Mouse (Mus musculus) Patski (cell line): ENCODE data around the gene Pde1c. TPM values are rescaled to one million over a fixed set of nuclear protein-coding genes. Genes with fewer than 3 reads are reported as not detected.
"Not testable (repeated sequence)": the region's sequence is repeated elsewhere in the genome, so short reads cannot be mapped to it uniquely, and the experiment has no call there.

Source experiments
- ATAC-seq: fragments of 100-300 bp; one replicate; pipeline ENCODE4 v1.8.0; 2021
- CTCF ChIA-PET: fragments of 350-600 bp; sonication (Branson Sonifier 250); formaldehyde crosslinking; loops from one replicate; lab custom pipeline; 2022; ENCODE audit warnings: inconsistent platforms; lab: Charles Lee
- POLR2A ChIA-PET: fragments of 350-600 bp; sonication (Branson Sonifier 250); formaldehyde crosslinking; loops from one replicate; lab custom pipeline; 2022; ENCODE audit warnings: antibody characterized with exemption, inconsistent platforms; lab: Charles Lee
- DNase-seq: peaks from one replicate; pipeline ENCODE4 v3.0.0-alpha.2; 2011; ENCODE audit warnings: low read depth, low spot score
- H3K27me3 ChIP-seq: fragments of 371-371 bp; one replicate; pipeline ENCODE4 v1.5.1; 2021
- CTCF ChIP-seq: fragments of 100-300 bp; IDR thresholded peaks from one replicate; pipeline ENCODE4 v1.5.1; 2021
- in situ Hi-C: fragments of 300-500 bp; cut with MboI; formaldehyde crosslinking; loops from 3 replicates; pipeline ENCODE4 v1.11.1; 2018; ENCODE audit warnings: low pct_unique_long_range_greater_than_20kb, mixed read lengths
- polyA plus RNA-seq: library from polyadenylated mRNA; unstranded; gene quantifications from one replicate; pipeline ENCODE4 v1.2.3, GENCODE M21; 2021

The Pde1c gene
- not detected for polyA plus RNA-seq

DNA sequence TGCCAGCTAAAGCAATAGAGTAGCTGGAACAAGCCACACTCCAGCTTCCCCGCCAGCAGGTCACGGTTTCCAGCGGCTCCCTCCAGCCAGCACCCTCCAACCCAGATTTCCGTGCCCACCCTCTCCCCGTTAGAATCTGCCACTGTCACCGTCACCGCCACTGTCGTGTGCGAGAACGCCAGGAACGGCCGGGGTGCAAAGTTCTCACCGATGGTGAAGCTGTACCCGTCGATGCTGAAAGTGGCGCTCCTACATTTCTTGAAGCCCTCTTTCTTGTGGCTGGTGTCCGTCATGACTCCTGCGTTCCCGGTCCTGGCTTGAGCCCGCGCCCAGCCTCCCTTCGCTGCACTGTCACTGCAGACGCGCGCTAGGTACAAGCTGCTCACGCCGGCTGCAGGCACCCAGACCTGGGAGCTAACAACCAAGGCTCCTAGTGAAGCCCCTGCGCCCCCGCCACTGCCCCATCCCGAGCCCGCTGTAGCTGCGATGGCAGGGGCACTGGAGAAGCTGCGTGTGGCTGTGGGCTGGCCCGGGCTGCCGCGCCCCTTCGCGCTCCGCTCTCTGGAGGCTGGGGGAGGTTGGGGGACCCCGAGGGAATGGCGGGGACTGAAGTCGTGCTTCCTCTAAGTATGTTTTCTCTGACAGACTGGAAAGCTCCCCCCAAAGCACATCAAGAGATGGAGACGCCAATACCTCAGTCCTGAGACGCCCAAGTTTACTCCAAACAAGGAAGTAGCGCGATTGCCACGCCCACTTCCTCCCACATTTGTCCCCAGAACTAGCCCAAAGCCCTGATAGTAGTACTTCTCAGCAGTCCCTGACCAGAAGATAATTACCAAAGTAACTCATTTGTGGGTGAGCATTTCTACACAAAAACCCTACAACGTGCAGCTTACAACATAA is at the start of gene Pde1c:
Pde1c (minus strand) TSS at position 634 of the 903 bp plus-strand sequence.
- TF ChIP-seq CTCF, result no peak
- H3K27me3 ChIP-seq, result peaks cover 50% of the 10 kb centered on the region
- CTCF ChIA-PET, result no interaction called here
- ATAC-seq, result peak; percentile 17
- POLR2A ChIA-PET, result no interaction called here
- DNase-seq, result no peak
- in situ Hi-C loops, result no loop called here

DNA sequence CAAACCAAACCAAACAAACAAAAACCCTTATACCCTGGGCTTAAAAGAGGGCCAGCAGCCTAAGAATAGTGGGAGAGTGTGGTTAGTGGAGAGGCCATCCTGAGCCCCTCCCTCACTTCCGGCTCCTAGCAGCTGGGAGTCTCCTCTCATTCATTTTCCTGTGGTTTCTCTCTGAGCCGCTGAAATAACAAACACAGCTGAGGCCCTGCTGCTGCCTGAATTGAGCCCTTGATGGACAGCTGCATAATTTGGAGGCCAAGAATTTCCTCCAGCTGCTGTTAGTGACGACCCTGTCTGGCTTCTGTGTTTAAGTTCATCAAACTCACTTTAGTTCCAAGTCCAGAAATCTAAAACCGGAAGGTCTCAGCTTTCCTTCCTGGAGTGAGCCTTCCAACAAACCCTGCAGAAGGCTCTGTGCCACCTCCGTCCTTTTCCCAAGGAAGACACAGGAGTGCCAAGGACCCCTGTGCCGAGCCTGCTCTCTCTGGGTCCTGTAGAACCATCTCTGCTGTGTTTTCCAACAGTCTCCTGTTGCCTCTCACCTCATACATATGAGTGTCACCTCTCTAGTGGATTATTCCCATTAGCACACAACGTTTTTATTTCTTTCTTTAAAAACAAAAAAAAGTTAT is 48.2 kb upstream of the Pde1c start:
- CTCF ChIA-PET, result no interaction called here
- H3K27me3 ChIP-seq, result peaks cover 16% of the 10 kb centered on the region
- in situ Hi-C loops, result no loop called here
- DNase-seq (no peak), ATAC-seq (no peak)
- POLR2A ChIA-PET, result no interaction called here
- TF ChIP-seq CTCF, result no peak

DNA sequence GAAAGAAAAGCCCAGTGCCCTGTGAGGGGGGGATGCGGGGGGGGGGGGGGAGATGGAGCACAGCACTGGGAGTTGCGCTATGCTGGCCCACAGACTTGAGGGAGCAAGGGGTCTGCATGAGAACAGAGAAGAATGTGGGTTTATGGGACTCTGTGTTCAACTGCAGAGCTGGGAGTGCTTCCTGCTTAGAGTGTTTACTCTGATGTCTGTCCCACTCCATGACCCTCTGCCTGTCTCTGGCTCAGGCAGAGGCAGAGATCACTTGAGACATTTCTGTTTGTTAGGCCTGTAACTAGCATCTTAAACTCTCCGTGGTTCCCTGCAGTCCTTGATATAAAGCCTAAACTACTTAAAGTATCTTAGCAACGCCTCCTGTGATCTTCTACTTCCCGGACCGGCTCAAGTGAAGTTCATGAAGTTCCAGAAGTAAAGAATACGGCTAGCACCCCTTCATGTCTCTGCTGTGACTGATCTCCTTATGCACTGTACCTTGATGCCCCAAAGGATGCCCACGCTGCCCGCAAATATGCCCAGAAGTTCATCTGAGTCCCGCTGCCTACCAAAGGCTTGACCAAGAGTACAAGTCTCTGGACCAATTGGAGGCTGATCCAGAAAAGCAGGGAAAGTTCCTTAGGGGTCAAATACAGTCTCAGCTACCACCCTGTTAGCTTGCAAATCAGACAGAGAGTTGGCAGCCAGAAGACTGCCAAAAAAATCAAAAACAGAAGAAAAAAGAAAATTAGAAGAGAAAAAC is 47.5 kb upstream of the Pde1c start:
- ATAC-seq, result no peak
- no peak for DNase-seq
- in situ Hi-C loops, result no loop called here
- POLR2A ChIA-PET, result no interaction called here
- H3K27me3 ChIP-seq, result peaks cover 9% of the 10 kb centered on the region
- CTCF ChIA-PET, result no interaction called here
- no peak for TF ChIP-seq CTCF

DNA sequence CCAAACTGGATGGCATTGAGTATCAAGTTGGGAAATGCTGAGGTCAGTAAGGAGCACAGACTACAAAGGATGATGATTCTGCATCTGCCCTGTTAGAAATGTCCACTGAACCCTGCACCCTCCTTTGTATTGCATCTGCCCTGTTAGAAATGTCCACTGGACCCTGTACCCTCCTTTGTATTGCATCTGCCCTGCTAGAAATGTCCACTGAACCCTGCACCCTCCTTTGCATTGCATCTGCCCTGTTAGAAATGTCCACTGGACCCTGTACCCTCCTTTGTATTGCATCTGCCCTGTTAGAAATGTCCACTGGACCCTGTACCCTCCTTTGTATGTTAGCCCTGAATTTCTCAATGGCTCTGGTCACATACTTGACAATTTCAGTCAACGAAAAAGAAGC is 40.6 kb upstream of the Pde1c start:
- in situ Hi-C loops, result loop anchor here (5.0 to 10.0 kb wide), 2 partner anchors 132 to 545 kb away; no protein-coding TSS in a partner anchor
- DNase-seq, ATAC-seq, H3K27me3 ChIP-seq, POLR2A ChIA-PET: not testable (repeated sequence)
- CTCF ChIA-PET, result interaction anchor here (1.7 kb wide), 1 partner anchor 36 kb away, joined by 8 read pairs; no protein-coding TSS in a partner anchor

DNA sequence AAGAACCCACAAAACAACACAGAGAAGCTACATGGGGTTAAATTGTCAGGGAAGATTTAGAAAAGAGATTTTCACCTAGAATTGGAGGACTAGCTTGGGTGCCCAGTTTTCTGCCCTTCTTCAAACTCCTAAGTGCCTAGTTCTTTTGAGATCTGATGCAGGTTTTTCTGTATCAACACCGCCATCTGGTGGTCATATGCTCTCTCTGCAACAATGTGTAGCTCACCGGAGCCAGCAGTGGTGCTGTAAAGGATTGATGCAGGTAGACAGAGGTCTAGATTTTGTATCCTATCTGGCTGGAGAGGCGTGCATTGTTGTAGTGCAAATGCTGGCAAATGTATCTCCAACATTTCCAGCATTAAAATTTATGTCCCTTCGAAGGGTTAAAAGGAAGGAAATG is 39.4 kb upstream of the Pde1c start:
- in situ Hi-C loops, result loop anchor here (5.0 to 10.0 kb wide), 2 partner anchors 131 to 543 kb away; no protein-coding TSS in a partner anchor
- ChIA-PET CTCF (interaction anchor here (0.5 to 1.7 kb wide), 5 partner anchors 13 to 1044 kb away, joined by 3 to 8 read pairs (median 4); no protein-coding TSS in a partner anchor), POLR2A (no interaction called here)
- ATAC-seq (peak; percentile 60), DNase-seq (peak; percentile 20)
- H3K27me3 ChIP-seq, result peaks cover 8% of the 10 kb centered on the region
- peak; percentile 80 for TF ChIP-seq CTCF

DNA sequence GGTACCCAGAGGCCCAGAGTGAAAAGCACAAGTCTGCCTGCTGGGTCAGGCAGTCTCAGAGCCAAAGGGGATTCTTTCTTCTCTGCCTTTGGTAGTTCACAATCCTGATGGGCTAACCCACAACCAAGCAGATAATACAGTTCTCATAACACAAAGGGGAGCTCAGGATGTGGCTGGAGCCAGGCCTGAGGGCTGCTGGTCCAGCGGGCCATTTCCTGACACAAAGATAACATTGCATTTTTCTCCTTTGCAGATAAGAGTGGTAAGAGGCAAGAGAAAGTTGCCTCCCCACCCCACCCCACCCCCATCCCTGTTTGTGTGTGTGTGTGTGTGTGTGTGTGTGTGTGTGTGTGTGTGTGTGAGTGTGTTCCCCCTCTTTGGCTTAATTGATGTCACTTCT is 10.7 kb upstream of the Pde1c start:
- ChIA-PET POLR2A (no interaction called here), CTCF (no interaction called here)
- no peak for TF ChIP-seq CTCF
- peaks cover 30% of the 10 kb centered on the region for H3K27me3 ChIP-seq
- in situ Hi-C loops, result no loop called here
- ATAC-seq, result no peak
- no peak for DNase-seq

DNA sequence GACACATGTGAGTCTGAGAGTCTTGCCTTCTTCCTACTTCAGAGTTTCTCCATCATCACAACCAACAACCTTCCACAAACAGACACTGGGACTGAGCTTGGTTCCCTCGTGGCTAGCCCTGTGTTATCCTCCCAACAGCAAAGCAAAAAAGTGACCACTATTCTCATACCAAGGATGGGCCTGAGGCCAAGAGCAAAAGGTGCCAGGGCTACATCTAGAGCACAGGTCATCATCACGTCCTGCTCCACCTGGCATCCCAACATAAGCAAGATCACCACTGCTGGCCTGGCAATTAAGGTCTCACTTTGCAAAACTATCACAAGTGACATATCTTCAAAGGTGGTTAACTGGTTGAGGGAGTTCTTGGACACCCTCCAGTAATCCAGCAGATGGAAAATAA is 8.0 kb downstream of the Pde1c start:
- ChIA-PET CTCF (no interaction called here), POLR2A (no interaction called here)
- DNase-seq (no peak), ATAC-seq (no peak)
- TF ChIP-seq CTCF, result no peak
- H3K27me3 ChIP-seq, result peaks cover 11% of the 10 kb centered on the region
- in situ Hi-C loops, result no loop called here

DNA sequence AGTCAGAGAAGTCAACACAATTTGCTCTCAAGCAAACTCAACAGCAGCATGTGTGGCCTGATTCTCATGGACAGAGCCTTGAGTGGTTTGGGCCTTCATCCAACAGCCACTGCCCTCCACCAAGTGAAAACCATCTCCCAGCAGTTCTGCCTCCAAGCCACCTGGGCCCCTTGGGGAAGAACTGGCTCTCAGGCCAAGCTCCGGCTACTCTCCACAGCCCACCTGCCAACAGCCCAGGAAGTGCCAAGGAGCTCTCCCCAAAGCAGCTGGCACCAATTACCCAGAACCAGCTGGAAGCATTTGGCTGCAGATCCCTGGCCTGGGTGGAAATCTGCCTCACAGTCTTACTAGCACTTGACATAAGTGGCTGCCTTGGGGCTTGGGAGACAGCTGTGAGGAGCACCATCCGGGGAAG is 8.4 kb downstream of the Pde1c start:
- ATAC-seq, result no peak

DNA sequence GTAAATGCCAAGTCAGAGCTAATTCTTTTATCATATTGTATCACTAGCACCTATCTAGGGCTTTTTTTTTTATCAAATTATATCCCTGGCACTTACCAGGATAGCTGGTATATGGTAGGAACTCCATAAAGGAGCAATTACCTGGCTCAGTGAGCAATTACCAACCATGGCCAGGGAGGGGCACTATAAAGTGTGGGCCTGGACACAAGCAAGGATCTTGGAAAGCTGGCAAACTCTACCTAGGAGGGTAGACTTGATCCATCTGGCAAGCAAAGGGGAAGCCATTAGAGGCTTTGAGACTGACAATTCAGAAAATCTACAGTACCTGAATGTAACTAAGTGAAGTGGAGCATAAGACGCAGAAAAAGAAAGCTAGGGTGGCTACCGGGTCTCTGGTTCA is 10.2 kb downstream of the Pde1c start:
- ATAC-seq (no peak), DNase-seq (no peak)
- in situ Hi-C loops, result no loop called here
- no peak for TF ChIP-seq CTCF
- POLR2A ChIA-PET, result no interaction called here
- CTCF ChIA-PET, result interaction anchor here (1.2 kb wide), 1 partner anchor 15 kb away, joined by 3 read pairs; no protein-coding TSS in a partner anchor
- H3K27me3 ChIP-seq, result peaks cover 19% of the 10 kb centered on the region

More for the DNA sequence above, 8.4 kb downstream of the Pde1c start:
- no peak for TF ChIP-seq CTCF
- in situ Hi-C loops, result no loop called here
- POLR2A ChIA-PET, result interaction anchor here (0.6 kb wide), 1 partner anchor 117 kb away, joined by 3 read pairs; no protein-coding TSS in a partner anchor
- CTCF ChIA-PET, result no interaction called here
- DNase-seq, result no peak
- H3K27me3 ChIP-seq, result peaks cover 7% of the 10 kb centered on the region

DNA sequence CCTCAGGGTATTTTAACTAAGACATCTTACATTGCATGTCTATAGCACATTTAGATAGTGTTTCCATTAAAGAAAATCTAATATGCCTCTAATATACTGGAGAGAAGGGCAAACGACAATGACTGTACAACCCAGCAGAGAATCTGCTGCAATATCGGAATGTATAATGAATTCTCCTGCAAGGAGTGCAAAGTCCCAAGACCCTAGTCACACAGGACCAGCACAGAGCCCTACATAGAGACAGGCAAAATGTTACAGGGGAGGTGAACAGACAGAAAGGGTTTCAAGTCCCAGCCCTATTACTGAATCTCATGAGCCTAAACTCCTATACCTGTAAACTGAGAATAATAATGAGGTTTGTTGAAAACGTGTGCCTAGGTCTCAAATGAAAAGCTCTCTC is 13.1 kb downstream of the Pde1c start:
- ChIA-PET CTCF (interaction anchor here (0.8 to 1.0 kb wide), 2 partner anchors 10 to 16 kb away, joined by 3 read pairs; no protein-coding TSS in a partner anchor), POLR2A (no interaction called here)
- TF ChIP-seq CTCF, result no peak

More for the DNA sequence above, 13.1 kb downstream of the Pde1c start:
- H3K27me3 ChIP-seq, result peaks cover 25% of the 10 kb centered on the region
- in situ Hi-C loops, result no loop called here
- ATAC-seq (no peak), DNase-seq (no peak)
